Mouse (Mus musculus) hindbrain, postnatal 0 days (tissue): ENCODE data around the gene Ccdc137. TPM values are rescaled to one million over a fixed set of nuclear protein-coding genes. Genes with fewer than 3 reads are reported as not detected.

ENCODE experiments used
- ATAC-seq: fragments of 200-750 bp; cut with Nextera tagmentation; 2 replicates; pipeline ENCODE4 v1.8.0; 2017; ENCODE audit warnings: mild to moderate bottlenecking, moderate TSS enrichment, moderate library complexity
- DNase-seq: peaks from one replicate; pipeline ENCODE4 v3.0.0-alpha.2; 2015; ENCODE audit warnings: low spot score
- H3K27ac ChIP-seq: fragments of 300-500 bp; sonication (generic); 2 replicates; pipeline ENCODE4 v1.5.1; 2014; ENCODE audit warnings: mild to moderate bottlenecking
- H3K27me3 ChIP-seq: fragments of 300-500 bp; sonication (generic); 2 replicates; pipeline ENCODE4 v1.6.1; 2014; ENCODE audit warnings: low read length, mixed read lengths; ENCODE audit not compliant: insufficient read depth
- H3K36me3 ChIP-seq: fragments of 300-500 bp; sonication (generic); 2 replicates; pipeline ENCODE4 v1.6.1; 2014; ENCODE audit warnings: low read length, mixed read lengths; ENCODE audit not compliant: insufficient read depth
- H3K4me1 ChIP-seq: fragments of 300-500 bp; sonication (generic); 2 replicates; pipeline ENCODE4 v1.6.1; 2014; ENCODE audit warnings: antibody characterized with exemption, low read length, mixed read lengths; ENCODE audit not compliant: insufficient read depth
- H3K4me2 ChIP-seq: fragments of 300-500 bp; sonication (generic); 2 replicates; pipeline ENCODE4 v1.6.1; 2014; ENCODE audit warnings: low read depth, mild to moderate bottlenecking, low read length, moderate library complexity, mixed read lengths
- H3K4me3 ChIP-seq: fragments of 300-500 bp; sonication (generic); 2 replicates; pipeline ENCODE4 v1.5.1; 2014; ENCODE audit warnings: low read length
- H3K9ac ChIP-seq: fragments of 300-500 bp; sonication (generic); replicated peaks from 2 replicates; pipeline ENCODE4 v1.6.1; 2014; ENCODE audit warnings: mild to moderate bottlenecking, low read length, moderate library complexity, mixed read lengths
- H3K9me3 ChIP-seq: fragments of 300-500 bp; sonication (generic); 2 replicates; pipeline ENCODE4 v1.6.1; 2016; ENCODE audit warnings: low read length, mixed read lengths
- CTCF ChIP-seq: IDR thresholded peaks from 2 replicates; pipeline ENCODE4 v1.5.1; 2016; ENCODE audit warnings: antibody characterized with exemption, control low read depth, low read depth
- WGBS: fragments of 180-500 bp; shearing (Covaris S2); extraction: QIAGEN DNeasy Blood & Tissue Kit; methylation state at CpG from one replicate; pipeline ENCODE4 v1.1.7; 2014; 5-methylcytosine and 5-hydroxymethylcytosine counted together
- polyA plus RNA-seq: library from polyadenylated mRNA; unstranded; fragments of >200 nt; fragmentation: Nextera tagmentation; extraction: Ambion mirVana; gene quantifications from 2 replicates; pipeline ENCODE4 v1.2.1, GENCODE M21; 2015
- total RNA-seq: library from RNA; depleted of rRNA; stranded (reverse); fragments of >200 nt; gene quantifications from 2 replicates; pipeline ENCODE4 v1.2.3, GENCODE M21; 2014

Ccdc137 gene
- total and polyA plus RNA-seq, 2 experiments from 2014 or later, result 15.4 to 17.3 TPM

DNA sequence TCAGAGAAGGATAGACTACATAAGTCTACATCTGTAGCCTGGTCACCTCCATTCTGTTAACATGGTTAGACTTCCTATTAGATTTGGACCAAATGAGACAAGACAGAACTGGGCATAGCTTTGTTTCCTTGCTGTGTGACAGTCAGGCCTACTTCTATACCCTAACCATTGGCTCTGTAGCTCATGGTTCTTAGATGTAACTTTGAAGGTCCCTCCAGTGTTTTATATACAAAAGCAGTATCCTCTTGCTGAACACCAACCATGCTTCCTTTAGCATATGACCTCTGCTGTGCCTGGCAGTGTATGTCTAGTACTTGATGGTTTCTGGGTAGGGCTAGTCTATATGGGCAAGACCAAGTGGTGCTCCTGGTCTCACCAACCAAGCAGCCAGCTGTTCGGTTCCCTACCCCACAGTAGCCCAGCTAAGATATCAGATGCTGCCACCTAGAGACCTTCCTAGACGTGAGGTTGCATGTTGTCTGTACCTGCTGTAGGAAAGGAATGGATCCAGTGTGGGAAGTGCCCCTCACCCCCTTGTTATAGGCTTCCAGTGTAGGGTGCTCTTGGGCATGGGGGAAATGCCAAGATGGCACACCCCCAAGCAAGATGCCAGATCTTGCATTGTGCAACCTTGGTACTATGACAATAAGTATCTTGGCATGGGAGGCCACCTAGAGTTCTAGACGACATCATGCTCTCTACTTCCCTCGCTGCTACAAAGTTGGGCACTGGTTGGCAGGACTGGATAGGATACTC lies 32.6 kb downstream of the Ccdc137 start:
- peak overlapping the region; percentile 76 for H3K27ac ChIP-seq
- DNase-seq, result no peak
- H3K4me2 ChIP-seq, result peak overlapping the region; percentile 77; the same call in 1 of the 2 replicates
- no peaks in the 10 kb centered on the region for H3K27me3 ChIP-seq
- TF ChIP-seq CTCF, result peak; percentile 33; the same call in 1 of the 2 replicates
- H3K4me1 ChIP-seq, result peaks cover 24% of the 10 kb centered on the region
- WGBS, result 29% methylated on average over 4 of the region's 4 CpGs
- no peak overlapping the region for H3K9ac ChIP-seq
- no peak for ATAC-seq
- no peaks in the 10 kb centered on the region for H3K9me3 ChIP-seq
- H3K36me3 ChIP-seq, result peaks cover 26% of the 10 kb centered on the region
- no peak overlapping the region for H3K4me3 ChIP-seq

DNA sequence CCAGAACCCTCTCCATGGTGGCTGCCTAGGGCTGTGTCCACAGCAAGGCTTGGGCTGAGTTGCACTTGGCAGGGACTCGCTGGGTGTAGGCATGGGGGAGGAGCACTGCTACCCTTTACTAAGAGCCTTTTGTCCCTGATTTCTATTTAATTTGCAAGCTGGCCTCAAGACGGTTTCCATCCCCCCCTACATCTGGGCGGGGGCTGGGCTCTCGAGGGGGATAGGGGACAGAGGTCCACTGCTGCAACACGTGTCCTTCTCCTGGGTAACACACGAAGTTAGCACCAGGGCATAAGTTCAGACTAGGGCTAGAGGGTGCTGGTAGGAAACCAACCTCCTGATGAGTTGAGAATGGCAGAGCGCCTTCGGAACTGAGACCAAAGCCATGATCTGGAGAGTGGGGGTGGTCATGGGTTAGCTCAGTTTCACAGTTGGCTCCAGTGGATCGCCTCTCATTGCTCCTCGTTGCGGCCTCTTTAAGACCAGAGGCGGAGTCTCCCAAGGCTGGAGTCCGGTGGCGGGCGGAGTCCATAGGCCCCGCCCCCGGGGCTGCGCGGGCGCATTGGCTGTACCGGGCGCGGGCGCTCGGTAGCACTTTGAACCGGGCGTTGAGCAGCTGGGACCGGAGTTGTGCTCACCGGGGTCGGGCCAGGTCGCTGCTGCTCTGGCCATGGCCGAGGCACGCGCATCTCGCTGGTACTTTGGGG lies 33.6 kb downstream of the Ccdc137 start, which contains the start of gene Slc25a10:
TSS of gene Slc25a10 (plus strand) at position 524 of the 707 bp plus-strand sequence.
- no peak for TF ChIP-seq CTCF
- WGBS, result under 1% methylated on average over 35 of the region's 35 CpGs
- Histone ChIP-seq H3K4me2 (peak within 1 kb of the TSS; percentile 77), H3K4me1 (peaks cover 19% of the 10 kb centered on the region), H3K27ac (peak within 1 kb of the TSS; percentile 76), H3K9ac (peak within 1 kb of the TSS; percentile 59), H3K27me3 (no peaks in the 10 kb centered on the region), H3K9me3 (no peaks in the 10 kb centered on the region), H3K4me3 (peak within 1 kb of the TSS; percentile 63), H3K36me3 (peaks cover 35% of the 10 kb centered on the region)
- DNase-seq (peak; percentile 95), ATAC-seq (peak; percentile 89)

DNA sequence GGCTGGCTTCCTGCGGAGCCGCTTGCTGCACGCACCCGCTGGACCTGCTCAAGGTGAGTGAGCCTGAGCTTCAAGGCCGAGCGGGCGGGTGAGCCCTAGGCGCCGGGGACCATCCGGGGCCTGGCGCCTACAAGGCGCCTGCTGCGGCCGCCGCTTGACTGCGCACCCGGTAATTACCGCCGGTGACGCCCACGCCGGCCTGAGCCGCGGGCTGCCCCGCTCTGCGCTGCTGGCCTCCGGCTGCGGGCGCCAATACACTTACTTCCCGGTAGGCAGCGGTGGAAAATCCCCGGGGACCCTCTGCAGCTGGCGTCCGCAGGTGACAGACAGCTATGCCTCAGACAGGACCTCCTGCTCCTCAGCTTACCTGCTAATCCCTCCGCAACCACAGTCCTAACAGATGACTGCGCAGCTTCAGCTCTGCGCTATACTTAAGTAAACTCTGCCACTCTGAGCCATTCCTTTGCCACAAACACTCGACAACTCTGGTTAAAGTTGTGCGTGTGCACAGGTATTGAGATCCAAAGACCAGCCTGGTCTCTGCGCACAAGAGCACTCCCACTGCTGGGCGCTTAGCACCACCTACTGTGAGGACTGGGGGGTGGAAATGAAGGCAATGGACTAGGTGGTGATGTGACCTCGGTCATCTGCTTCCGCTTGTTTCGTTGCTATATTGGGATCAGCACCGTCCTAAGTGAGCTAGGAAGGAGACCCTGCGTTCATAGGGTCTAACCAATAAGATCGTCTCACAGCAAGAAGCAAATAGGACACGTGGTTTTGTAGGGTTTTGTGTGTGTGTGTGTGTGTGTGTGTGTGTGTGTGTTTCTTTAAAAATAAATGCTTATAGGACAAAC lies 34.3 kb downstream of the Ccdc137 start:
- Histone ChIP-seq H3K9me3 (no peaks in the 10 kb centered on the region), H3K4me3 (peak overlapping the region; percentile 63), H3K4me1 (peaks cover 19% of the 10 kb centered on the region), H3K27me3 (no peaks in the 10 kb centered on the region), H3K36me3 (peaks cover 40% of the 10 kb centered on the region), H3K9ac (peak overlapping the region; percentile 59), H3K27ac (peak overlapping the region; percentile 76), H3K4me2 (peak overlapping the region; percentile 77)
- TF ChIP-seq CTCF, result no peak; the same call in 1 of the 2 replicates
- DNase-seq (peak; percentile 54), ATAC-seq (peak; percentile 39)
- under 1% methylated on average over 45 of the region's 48 CpGs for WGBS

DNA sequence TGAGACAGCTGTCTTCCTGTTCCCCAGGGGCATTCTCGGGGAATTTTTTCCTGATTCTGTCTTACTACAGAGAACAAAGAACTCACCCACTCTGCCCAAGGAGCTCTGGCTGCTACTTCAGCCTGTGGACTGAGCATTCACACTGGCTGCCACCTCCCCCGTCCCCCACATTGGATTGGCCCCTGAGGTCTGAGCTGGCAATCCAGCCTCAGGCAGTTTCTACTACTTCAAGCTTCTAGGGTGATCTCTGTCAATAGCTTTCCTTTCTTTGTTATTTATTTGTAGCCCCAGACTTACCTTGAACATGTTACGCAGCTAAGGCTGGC lies 34.9 kb downstream of the Ccdc137 start:
- Histone ChIP-seq H3K36me3 (peaks cover 40% of the 10 kb centered on the region), H3K4me3 (peak overlapping the region; percentile 63), H3K27ac (peak overlapping the region; percentile 56; the same call in 1 of the 2 replicates), H3K9ac (peak overlapping the region; percentile 59), H3K4me2 (peak overlapping the region; percentile 77), H3K4me1 (peaks cover 19% of the 10 kb centered on the region), H3K9me3 (no peaks in the 10 kb centered on the region), H3K27me3 (no peaks in the 10 kb centered on the region)
- TF ChIP-seq CTCF, result no peak
- ATAC-seq (no peak), DNase-seq (no peak)
- WGBS, result 23% methylated on average over 3 of the region's 3 CpGs

DNA sequence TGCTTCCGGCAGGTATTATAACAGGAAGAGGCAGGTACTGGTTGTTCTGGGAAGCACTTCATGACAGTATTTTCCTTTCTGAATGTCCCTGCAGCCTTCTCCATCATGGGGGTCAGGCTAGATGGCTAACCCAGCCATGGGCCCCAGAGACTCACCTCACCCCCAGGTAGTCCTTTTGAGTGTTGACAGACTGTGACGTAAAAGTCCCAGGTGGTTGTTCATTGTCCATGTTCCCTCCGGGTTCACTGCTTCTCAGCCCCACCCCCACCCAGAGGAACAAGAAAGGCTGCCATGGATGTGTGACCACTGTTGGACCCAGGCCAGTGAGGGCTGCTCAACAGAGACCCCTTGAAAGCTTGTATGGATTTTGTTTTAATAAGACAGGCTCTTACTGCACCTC lies 35.4 kb downstream of the Ccdc137 start:
- H3K27me3 ChIP-seq, result no peaks in the 10 kb centered on the region
- 49% methylated on average over 3 of the region's 3 CpGs for WGBS
- peak overlapping the region; percentile 56; the same call in 1 of the 2 replicates for H3K27ac ChIP-seq
- peak overlapping the region; percentile 63 for H3K4me3 ChIP-seq
- H3K36me3 ChIP-seq, result peaks cover 39% of the 10 kb centered on the region
- peaks cover 19% of the 10 kb centered on the region for H3K4me1 ChIP-seq
- no peak for ATAC-seq
- no peak for TF ChIP-seq CTCF
- no peaks in the 10 kb centered on the region for H3K9me3 ChIP-seq
- H3K9ac ChIP-seq, result peak overlapping the region; percentile 59
- peak overlapping the region; percentile 77 for H3K4me2 ChIP-seq
- no peak for DNase-seq

DNA sequence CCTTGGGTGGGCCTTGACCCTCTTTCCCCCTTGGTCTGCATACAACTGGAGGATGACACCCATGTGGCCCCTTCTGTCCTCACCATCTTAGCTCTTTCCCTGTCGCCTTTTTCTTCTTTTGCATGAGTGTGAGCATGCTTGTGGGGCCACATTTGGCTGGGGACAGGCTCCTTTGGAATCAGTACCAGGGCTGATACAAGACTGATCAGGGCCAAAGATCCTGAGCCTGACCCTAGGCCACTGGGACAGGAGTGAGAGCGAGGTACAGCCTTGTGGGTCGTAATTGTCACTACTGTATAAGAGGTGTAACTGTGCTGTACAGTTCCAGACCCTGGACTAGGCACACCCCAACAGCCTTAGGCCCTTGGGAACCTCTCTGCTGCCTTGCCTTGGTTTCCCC lies 36.0 kb downstream of the Ccdc137 start:
- Histone ChIP-seq H3K9me3 (no peaks in the 10 kb centered on the region), H3K4me3 (no peak overlapping the region), H3K4me2 (no peak overlapping the region), H3K27ac (no peak overlapping the region), H3K9ac (no peak overlapping the region), H3K36me3 (peaks cover 38% of the 10 kb centered on the region), H3K4me1 (peaks cover 19% of the 10 kb centered on the region), H3K27me3 (no peaks in the 10 kb centered on the region)
- TF ChIP-seq CTCF, result no peak
- no peak for DNase-seq
- no peak for ATAC-seq
- 85% methylated on average over 3 of the region's 3 CpGs for WGBS
